Mouse (Mus musculus): Measurements from ENCODE around the gene Asap2.

Asap2 gene

DNA sequence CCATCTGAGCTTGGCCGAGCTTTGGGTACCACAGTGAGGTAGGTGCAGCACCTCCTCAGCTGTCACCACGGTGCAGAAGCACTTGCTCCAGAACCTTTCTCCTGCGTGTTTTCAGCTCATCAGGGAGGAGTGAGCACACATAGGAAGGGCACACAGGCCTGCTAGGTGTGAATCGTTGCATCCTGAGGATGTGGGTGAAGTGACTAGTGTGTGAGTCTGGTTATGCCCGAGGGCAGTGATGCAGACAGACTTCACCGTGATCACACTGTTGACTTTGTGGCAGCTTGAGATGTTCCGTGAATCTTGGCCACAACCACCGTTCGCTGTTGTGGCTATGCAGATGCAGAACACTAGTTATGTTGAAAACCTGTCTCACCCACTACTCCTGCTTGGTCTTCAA lies 236.1 kb downstream of the Asap2 start:
- TF ChIP-seq GATA4 (IDR thresholded peaks at IDR 0.05; ENCODE audit: insufficient replicate concordance, low read length) = no peak

DNA sequence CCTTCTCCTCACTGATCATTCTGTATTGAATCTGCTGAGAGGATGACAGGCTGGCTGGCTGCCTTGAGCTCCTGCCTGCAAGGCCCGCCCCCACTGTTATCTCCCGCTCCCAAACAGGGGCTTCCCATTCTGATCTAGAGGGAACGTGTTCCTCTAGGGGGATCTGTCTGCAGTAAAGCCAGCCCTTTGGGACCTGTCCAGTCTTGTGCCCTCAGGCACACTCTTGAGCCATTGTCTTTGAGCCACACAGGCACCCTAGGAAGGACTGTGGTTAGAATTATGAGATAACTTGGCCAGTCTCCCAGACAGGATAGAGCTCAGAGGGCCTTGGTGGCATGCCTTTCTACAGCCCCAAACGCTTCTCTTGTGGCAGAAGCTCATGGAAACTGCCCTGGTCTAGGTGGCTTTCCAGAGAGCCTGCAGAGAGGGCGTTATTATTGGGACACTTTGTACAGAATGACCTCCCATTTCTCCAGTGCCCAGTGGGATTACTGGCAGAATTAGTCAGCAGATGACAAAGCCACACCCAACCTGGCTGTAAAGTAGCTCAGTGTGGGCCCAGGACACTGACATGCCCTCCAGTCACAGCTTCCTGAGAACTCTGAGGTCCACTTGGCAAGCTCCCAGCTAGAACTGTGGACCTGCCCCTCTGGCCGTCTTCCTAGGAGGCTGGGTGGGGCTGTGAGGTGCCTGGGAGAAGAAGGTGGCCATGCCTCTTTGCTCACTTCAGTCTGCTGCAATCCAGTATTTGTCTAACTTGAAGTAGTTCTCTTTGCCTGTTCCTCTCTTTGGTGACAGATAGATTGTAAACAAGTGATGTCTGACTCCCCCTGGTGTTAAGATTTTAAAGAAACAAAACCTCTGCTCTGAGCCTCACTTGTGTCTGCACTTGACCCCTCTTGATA lies 237.1 kb downstream of the Asap2 start:
- peak; percentile 24; the same call in 1 of the 2 replicates for TF ChIP-seq GATA4 (IDR thresholded peaks at IDR 0.05; ENCODE audit: insufficient replicate concordance, low read length)

DNA sequence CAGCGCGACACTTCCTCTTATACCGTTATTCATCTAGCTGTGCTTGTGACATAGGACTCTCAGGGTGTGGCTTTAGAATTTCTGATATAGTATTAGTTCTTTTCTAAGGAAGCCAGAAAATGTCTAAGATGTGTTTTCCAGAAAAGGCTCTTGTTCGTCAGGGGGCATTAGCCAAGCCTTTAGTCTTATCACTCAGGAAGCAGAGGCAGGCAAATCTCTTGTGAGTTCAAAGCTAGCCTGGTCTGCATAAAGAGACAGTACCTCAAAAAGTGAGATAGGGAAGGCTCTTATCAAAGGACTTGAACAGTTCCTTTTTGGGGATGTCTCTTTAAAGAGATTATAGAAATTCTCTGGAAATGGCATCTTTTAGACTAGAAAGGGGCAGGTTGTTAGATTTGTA lies 238.4 kb downstream of the Asap2 start:
- no peak for TF ChIP-seq GATA4 (IDR thresholded peaks at IDR 0.05; ENCODE audit: insufficient replicate concordance, low read length)

GRCm38 (mm10) chr12:21229076-21229918 lies 239.0 kb downstream of the Asap2 start:
- no peak for TF ChIP-seq GATA4 (IDR thresholded peaks at IDR 0.05; ENCODE audit: insufficient replicate concordance, low read length)

- TF ChIP-seq GATA4 (IDR thresholded peaks at IDR 0.05; ENCODE audit: insufficient replicate concordance, low read length) = no peak
These were observed 243.5 kb downstream of the Asap2 start for GRCm38 (mm10) chr12:21233727-21234126.

GRCm38 (mm10) chr12:21234560-21234959 lies 244.3 kb downstream of the Asap2 start:
- TF ChIP-seq GATA4 (IDR thresholded peaks at IDR 0.05; ENCODE audit: insufficient replicate concordance, low read length) = no peak

- no peak for TF ChIP-seq GATA4 (IDR thresholded peaks at IDR 0.05; ENCODE audit: insufficient replicate concordance, low read length)
These were observed 251.7 kb downstream of the Asap2 start for GRCm38 (mm10) chr12:21241965-21242364.

GRCm38 (mm10) chr12:21244375-21244960 lies 254.2 kb downstream of the Asap2 start:
- no peak for TF ChIP-seq GATA4 (IDR thresholded peaks at IDR 0.05; ENCODE audit: insufficient replicate concordance, low read length)

GRCm38 (mm10) chr12:21247711-21248392 lies 257.6 kb downstream of the Asap2 start:
- no peak for TF ChIP-seq GATA4 (IDR thresholded peaks at IDR 0.05; ENCODE audit: insufficient replicate concordance, low read length)

DNA sequence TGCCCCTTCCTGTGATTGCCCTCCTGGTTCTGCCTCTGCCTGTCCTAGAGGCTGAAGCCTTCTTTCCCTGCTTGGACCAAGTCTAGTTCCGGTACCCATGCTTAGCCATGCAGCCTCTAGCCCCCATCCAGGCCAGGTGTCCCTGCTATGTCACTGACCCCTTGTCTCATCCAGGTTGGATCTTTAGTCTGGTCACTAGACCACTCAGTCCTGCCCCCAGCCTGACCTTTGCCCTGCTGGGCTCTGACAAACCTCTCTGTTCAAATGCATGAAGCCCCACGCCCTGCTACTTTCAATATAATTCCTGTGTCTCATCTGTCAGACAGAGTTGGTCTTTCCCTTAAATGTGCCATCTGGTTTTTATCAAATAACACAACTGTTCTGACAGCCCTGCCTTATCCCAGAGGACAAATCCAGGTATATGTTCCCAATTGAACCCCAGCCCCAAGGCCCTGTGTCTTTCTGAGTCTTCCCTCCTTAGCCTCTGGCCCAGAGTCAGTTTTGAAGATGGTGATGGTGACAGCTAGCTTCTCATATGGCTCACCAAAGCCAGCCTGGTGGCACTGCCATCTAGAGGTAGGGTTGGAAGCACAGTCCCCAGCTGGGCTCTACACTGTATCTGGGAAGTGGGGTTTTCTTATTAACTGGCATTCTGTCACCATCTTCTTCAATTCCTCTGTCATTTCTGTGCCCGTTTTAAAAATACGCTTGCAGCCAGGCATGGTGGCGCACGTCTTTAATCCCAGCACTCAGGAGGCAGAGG lies 270.4 kb downstream of the Asap2 start:
- no peak for TF ChIP-seq GATA4 (IDR thresholded peaks at IDR 0.05; ENCODE audit: insufficient replicate concordance, low read length)

- TF ChIP-seq GATA4 (IDR thresholded peaks at IDR 0.05; ENCODE audit: insufficient replicate concordance, low read length) = no peak
These were observed 271.3 kb downstream of the Asap2 start for GRCm38 (mm10) chr12:21261521-21261920.

DNA sequence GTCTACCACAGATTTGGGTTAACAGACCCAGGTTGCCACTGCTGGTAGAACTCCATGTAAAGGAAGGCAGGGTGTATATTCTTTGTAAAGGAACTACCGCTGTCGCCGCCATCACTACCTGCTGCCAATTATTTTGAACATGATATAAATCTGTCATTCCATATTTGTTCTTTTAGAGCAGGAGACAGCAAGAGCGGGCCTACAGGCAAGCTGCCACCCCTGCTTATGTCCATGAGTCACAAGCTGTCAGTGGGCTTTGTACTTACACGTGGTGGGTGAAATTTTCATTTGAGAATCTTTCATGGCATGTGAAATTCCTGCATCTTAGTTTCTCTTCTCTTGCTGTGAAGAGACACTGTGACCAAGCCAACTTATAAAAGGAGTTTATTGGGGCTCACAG lies 273.0 kb downstream of the Asap2 start:
- no peak for TF ChIP-seq GATA4 (IDR thresholded peaks at IDR 0.05; ENCODE audit: insufficient replicate concordance, low read length)

DNA sequence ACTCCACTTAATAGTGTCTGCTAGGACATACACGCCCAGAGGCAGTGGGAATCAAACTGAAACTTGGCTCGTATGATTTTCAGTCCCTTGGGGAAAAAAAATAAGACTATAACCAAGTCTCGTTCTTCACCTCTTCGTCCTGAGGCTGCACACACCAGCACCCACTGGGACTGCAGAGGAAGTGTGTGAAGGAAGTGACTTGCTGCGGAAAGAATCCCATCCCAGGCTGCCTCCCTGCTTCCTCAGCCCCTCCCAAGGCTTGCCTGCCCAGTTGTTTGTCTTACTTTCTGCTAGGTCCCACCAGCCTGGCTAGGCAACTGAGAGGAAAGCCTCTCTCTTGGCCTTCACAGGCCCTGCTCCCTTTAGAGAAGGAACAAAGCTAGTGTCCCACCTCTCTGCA lies 274.0 kb downstream of the Asap2 start:
- TF ChIP-seq GATA4 (IDR thresholded peaks at IDR 0.05; ENCODE audit: insufficient replicate concordance, low read length) = no peak

- no peak for TF ChIP-seq GATA4 (IDR thresholded peaks at IDR 0.05; ENCODE audit: insufficient replicate concordance, low read length)
These were observed 274.7 kb downstream of the Asap2 start for GRCm38 (mm10) chr12:21264970-21265369.

All from liver, adult (tissue).